Mouse (Mus musculus): Measurements from ENCODE around the gene Rad18. TPM values are rescaled to one million over a fixed set of nuclear protein-coding genes. Genes with fewer than 3 reads are reported as not detected.

Gene Rad18
- total RNA-seq, 2 experiments from 2014 or later: 0.54 to 1.6 TPM

DNA sequence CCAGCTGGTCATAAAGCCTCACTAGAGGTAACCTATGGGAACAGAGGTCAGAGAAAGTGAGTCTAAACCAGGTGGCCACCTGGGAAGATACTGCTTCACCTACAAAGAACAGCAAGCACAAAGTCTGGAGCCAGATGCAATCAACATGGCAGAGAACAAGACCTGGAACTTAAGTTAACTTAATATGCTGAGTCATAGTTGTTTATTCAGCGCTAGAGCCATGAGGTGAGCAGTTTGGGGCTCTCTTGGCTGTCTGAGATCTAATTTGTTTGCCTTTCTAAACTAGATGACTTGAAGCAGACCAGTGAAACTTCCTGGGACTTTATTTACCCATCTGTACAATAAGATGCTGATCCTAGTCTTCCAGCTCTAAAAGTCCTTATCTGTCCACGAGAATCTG is 12.4 kb downstream of the Rad18 start:
- DNase-seq: no peak

DNA sequence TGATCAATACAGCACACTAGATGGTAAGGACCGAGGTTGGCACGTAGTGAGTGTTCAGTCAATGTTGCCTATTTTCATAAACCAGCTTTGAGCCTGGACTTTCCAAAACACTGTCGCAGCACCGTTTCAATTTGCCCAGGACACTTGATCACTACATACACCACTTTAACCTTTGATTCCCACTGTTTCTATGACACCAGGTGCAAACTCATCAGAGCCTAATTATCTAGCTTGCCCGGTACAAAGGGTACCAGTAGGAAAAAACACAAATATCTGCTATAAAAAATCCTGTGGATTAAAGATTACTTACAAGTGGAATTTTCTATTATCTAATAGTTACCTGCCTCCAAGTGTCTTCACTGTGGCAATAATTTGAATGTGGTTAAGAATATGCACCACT is 64.4 kb downstream of the Rad18 start:
- no peak for DNase-seq

DNA sequence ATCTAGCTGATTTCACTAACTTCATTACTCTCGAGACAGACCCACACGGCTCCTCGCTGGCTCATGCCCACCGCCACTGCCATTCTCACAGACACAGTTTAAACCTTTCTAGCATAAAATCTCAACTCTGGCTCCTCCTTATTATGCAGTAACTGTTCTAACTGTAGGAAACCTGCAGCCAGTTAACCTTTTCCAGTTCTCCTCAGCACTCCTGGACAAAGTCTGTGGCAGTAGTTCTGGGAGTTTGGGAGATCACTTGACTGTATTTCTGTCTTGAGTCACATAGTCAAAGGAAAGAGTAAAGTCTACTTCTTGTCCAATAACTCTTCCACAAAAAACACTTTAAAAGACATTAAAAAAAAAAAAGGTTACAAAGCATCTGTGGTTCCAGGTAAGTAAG is 66.2 kb downstream of the Rad18 start:
- DNase-seq: no peak

DNA sequence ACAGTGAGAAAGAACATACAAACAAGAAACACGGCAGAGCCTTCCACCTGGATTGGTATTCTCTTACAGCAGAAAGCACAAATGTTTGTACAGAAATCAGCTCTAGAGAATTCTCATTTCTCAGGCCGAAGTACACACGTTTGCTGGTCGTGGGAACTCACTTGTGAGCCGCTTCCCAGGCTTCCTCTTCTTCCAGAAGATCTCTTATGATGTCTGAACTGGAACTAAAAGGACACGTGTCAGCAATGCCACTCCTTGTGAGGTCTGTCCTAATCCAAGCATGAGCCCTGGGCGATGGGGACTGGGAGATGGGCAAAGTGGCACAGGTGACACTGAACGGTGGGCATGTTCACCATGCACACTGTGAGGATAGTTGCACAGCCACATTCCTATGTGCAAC is 68.2 kb downstream of the Rad18 start:
- no peak for DNase-seq

DNA sequence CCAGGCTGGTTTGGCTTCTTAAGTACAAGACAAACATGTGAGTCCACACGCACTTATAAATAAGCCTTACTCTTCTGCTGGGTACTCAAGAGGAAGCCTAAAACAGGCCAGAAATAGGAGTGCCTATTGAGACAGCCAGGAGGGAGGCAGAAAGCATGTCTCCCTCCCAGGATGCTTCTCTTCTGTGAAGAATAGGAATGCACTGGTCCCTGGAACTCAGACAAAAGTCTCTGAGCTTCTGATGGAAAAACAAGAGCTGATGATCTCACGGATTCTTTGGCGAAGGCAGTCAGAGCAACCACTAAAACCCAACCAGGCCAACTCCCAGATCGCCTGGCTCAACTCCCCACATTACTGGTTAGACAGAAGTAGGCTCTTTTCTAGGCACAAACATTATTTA is 74.2 kb downstream of the Rad18 start:
- peak; percentile 21 for DNase-seq

DNA sequence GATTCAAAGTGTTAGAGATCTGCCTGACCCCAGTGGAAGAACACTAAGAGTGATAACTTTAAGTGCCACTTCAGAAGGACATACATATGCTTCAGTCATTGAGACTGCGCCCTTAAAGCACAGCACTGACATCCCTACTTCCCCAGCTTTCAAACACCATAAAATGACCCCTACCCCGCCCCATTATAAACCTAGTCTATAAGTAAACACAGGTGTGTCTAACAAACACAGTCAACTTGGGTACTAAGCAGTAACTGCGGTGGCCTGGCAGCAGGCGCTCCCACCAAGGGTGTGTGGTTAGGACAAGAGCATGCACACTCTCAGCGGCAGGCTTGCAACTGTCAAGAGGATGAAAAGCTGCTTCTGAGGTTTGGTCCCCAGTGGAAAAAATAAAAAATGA is 76.5 kb downstream of the Rad18 start:
- no peak for DNase-seq

DNA sequence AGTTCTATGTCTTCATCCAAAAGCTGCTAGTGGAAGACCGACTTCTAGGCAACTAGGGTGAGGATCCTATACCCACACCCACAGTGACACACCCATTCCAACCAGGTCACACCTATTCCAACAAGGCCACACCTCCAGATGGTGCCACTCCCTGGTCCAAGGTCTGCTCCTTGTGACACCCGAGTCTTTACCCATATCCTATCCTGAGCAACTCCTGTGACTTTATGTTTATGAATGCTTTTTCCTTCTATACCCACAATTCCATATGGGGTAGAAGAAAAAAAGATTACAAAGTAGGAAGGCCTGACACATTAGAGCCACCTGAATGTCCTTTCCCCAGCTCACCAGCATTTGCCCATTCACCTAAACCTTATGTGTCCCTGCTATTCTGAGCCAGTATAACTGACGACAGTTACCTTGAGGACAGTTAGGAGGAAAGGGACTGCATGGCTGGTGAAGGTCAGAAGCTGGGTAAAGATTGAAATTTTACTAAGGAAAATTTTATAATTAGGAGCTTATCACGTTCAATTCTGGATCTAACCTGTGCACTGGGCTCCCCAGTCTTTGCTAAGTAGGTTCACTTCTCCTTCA is 78.7 kb downstream of the Rad18 start:
- no peak for DNase-seq

DNA sequence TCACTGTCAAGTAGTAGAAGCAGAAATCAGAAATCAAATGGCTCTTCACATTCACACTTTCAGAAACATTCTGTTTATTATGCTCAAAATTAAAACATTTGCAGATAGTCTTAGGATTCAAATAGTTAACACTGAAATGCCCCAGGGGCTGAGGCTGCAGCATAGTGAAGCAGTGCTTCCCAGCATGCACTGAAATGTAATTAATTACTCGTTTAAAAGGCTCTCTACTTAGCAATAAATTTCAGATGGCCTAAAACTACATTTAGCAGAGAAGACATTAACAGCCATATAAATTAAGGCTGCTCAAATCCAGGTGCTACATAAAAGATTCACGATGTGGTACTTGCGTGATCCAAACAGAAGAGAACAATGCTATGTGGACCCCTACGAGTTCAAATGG is 87.5 kb downstream of the Rad18 start:
- DNase-seq: no peak

DNA sequence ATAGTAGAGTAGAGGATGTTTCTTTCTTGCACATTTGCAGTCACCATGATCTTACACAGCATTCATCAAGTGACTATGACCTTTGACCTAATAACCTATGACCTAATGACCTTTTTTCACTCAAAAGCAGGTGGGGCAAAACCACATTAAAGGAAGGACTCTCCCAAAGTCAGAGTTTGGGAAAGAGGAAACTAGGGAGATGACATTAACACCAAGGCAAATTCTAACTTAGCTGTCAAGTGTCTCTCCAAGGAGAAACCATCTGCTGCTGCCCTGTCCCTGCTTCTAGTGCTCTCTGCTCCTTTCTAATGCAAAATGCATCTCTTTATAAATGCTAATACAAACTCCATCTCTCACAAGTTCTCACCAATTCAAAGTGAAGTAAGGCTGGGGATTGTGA is 92.6 kb downstream of the Rad18 start:
- no peak for DNase-seq

DNA sequence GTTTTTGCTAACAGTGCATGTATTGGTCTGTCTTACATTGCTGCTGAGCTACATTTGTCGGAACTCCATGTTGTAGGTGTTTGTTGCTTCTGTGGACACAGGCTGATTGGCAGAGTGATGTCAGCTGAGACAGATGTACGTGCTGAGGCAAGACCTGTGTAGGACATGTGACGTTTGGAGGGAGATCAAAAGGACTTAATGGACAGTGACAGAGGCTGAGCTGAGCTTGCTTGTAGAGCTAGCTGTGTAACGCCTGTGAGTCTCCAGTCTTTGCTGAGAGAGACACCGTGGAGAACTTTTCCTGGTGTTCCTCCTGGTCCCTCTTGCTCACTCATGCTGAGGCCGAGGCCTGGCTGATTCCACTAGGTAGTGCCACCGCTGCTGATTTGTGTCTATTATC is 101.5 kb downstream of the Rad18 start:
- no peak for DNase-seq

DNA sequence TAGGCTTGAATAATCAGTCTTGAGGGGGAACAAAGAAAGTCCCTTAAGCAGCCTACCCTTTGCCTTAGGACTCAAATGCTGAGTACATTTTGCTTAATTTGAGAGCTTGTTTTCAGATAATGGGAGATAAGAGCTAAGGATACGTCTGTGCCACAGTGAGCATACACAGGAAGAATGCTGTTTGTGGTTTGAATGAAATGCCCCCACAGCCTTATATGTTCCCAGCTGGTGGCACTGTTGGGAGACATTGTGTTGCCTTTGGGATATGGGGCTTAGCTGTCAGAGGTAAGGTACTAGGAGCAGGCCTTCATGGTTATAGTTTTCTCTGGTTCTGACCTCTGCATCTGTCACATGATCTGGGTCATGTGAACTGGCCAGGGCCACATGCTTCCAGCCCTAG is 108.6 kb downstream of the Rad18 start:
- DNase-seq: no peak

DNA sequence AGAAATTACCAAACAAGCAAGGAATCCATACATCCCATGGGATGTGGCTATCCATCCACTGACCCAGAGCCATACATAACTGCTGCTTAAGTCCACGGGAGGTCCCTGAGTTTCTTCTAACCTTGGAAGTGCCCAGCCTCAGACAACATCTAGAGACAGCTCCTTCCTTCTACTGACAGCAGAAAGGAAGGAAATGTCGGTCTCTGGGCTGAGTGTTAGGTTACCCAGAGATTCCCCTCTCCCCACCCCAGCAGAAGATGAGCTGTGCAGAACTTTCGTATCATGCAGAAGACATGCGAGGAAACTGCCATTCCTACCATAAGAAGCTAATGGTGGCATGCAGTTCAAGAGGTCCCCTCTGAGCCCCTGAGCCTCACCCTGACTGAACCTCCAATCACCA is 109.5 kb downstream of the Rad18 start:
- DNase-seq: no peak

DNA sequence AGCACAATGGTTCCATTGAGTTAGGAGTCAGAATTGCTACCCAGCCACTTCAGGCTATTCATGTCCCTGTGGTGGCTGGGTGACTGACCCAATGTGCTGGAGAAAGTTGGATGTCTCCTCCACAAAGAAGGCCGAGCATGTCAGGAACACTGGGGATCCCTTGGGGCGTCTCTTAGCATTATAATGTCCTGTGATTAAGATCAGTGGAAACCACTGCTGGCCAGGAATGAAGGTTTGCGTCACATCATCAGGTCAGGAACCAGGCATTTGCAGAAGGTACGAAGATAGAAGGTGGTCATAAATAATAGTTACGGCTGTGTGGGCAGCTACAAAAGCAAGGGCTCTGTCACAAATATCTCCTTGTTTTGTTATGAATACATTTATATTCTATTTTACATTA is 111.5 kb downstream of the Rad18 start:
- DNase-seq: no peak

DNA sequence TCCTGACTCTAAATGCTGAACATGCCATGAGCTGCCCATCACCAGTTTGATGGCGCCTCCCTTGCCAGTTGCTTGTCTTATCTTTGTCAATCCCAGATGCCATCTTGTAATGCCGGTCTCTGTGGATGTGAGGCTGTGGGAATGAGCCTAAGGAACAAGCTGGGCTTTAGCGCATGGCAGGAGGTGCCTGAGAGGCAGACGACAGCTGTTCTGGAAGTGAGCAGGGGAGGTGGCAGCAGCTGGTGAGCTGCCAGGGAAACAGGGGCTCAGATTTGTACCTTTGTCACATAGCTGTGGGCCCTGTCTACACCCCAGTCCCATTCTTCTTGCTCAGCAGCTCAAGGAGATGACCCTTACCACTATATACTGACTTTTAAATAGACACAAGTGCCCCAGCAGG is 114.5 kb downstream of the Rad18 start:
- no peak for DNase-seq

DNA sequence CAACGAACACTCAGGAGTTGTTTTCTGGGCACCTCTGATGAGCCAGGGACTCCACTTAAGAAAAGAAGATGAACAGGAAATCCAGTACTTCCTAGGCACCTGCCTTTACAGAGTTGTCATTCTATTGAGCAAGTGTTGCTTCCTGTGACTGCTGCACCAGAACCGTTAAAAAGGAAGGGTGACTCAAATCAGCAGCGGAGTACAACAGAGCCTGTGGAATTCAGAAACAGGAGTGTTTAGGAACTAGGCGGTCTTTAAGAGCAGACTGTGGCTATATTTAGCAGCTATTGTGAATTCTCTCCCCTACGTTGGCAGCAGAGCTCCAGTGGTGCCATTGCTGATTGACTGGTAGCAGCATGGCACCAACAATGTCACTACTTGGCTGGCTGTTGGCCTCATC is 119.3 kb downstream of the Rad18 start:
- DNase-seq: no peak

DNA sequence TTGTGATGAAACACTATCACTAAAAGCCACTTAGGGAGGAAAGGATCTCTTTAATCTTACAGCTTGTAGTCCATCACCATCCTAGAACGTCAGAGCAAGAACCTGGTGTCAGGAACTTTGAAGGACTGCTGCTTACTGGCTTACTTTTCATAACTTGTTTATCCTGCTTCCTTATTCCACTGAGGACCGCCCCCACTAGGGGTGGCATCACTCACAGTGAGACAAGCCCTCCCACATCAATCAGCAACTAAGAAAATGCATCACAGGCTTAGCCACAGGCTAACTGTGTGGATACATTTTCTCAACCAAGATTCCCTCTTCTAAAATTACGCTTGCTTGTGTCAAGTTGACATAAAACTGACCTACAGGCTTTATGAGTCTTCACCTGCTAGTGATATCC is 121.9 kb downstream of the Rad18 start:
- DNase-seq: no peak

DNA sequence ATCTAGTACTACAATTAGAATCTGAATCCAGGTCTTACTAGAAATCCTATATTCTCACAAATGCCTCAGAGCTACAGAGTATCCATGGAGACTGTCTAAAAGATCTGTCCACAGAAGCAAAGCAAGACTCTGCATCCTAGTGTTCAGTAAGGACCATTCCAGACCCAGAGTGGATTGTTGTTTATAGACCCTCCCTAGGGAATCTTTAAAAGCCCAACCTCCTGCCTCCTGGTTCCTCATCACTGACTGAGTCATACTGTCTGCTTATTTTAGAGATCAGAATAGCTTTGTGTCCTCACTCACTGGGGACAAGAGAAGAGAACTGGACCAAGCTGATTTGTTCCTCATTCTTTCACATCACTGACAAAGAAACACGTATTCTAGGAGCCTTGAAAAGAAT is 126.1 kb downstream of the Rad18 start:
- no peak for DNase-seq

Other genes starting within 250 kb of the Rad18 start
- 100 to 1,000 TPM in 1 of 2 experiments, 10 to 100 TPM in 1; 82.3 to 109 TPM for gene Cav3, start 237.2 kb downstream of the Rad18 start, total RNA-seq (2021)
- under 1 TPM; 0.15 to 0.88 TPM for gene Oxtr, start 206.7 kb downstream of the Rad18 start, total RNA-seq (2021)